In the genomic region with DNA sequence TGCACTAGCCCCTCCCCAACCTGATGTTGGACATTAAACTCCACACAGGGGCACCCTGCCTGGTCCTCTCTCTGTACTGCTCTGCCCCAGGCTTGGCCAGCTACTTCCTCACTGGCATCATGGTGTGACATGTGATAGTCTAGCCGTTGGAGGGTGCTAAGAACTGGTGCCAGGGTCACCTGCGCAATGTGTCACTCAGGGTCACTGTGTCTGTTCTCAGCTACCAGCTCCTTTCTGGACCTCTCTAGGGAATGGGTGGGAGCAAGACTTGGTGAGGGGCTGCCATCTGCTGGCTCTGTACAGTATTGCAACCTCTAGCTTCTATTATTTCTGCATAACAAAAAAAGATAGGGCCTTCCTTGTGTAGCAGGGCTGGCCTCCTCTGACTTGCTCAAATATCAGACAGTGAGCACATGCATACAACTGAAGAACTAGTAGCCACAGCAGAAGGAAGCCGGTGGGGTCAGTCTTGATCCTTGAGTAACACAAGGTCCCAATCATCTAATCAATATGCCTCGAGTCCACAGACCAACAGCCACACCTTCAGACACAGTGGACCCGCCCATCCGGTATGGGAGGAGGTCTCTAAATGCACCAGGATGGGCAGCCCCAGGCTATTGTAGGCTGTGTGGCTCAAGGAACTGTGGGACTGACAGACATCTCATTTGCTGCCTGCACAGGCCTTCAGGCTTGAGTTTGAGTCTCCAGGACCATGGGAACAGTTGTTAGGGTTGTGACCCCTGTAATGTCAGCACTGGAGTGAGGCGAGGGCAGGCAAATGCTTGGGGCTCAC, we compare ENCODE assay signal across 8 mouse cellular contexts. TPM values are rescaled to one million over a fixed set of nuclear protein-coding genes. Genes with fewer than 3 reads are reported as not detected.
DNase-seq lines count a peak whose midpoint lies in the region; ATAC-seq and TF ChIP-seq lines count a peak whose summit lies in the region.

No protein-coding gene starts in this region.

- H3K9ac ChIP-seq in limb, embryonic 12.5 days (replicated peaks) = no peak overlapping the region
- H3K9ac ChIP-seq in midbrain, embryonic 15.5 days = no peak overlapping the region

- H3K27me3 ChIP-seq in kidney, adult 2 months (replicated peaks; ENCODE audit: control insufficient read depth, insufficient read depth, low read length) = no peaks in the 10 kb centered on the region
- no peaks in the 10 kb centered on the region for H3K27me3 ChIP-seq in limb, embryonic 12.5 days
- no peaks in the 10 kb centered on the region for H3K27me3 ChIP-seq in midbrain, embryonic 15.5 days (replicated peaks)

- peak; percentile 86 for TF ChIP-seq CTCF in kidney, adult 2 months (conservative IDR thresholded peaks at IDR 0.05; ENCODE audit: insufficient read depth, insufficient read length, low read depth, low read length)

- H3K4me1 ChIP-seq in kidney, adult 2 months (ENCODE audit: control insufficient read depth, insufficient read depth, low read length) = no peaks in the 10 kb centered on the region
- no peaks in the 10 kb centered on the region for H3K4me1 ChIP-seq in limb, embryonic 12.5 days (replicated peaks)
- no peaks in the 10 kb centered on the region for H3K4me1 ChIP-seq in midbrain, embryonic 15.5 days

- no peak overlapping the region for H3K27ac ChIP-seq in kidney, adult 2 months (ENCODE audit: insufficient read depth, low read depth, low read length)
- H3K27ac ChIP-seq in limb, embryonic 12.5 days = no peak overlapping the region
- no peak overlapping the region for H3K27ac ChIP-seq in midbrain, embryonic 15.5 days

- no peaks in the 10 kb centered on the region for H3K9me3 ChIP-seq in limb, embryonic 12.5 days
- H3K9me3 ChIP-seq in midbrain, embryonic 15.5 days = no peaks in the 10 kb centered on the region

- no peak overlapping the region for H3K4me3 ChIP-seq in kidney, adult 2 months (ENCODE audit: insufficient read depth, low read depth, low read length)
- no peak overlapping the region for H3K4me3 ChIP-seq in limb, embryonic 12.5 days (replicated peaks)
- H3K4me3 ChIP-seq in midbrain, embryonic 15.5 days = no peak overlapping the region

- ATAC-seq in limb, embryonic 12.5 days (ENCODE audit: insufficient number of reproducible peaks, insufficient read depth, low FRiP score, low TSS enrichment, low read depth) = 0 out of 2 replicates have a peak, but pooled peaks have one; percentile 14
- ATAC-seq in midbrain, embryonic 15.5 days (replicated peaks) = peak; percentile 45

- peak; percentile 72 for DNase-seq in 416B (ENCODE audit: low read depth)
- peak; percentile 73 for DNase-seq in adrenal gland, adult 2 months
- peak; percentile 46 for DNase-seq in embryo, embryonic 11.5 days (ENCODE audit: low read depth, low spot score)
- peak; percentile 64 to 85 for DNase-seq in heart, adult 18-20 months
- DNase-seq in kidney, adult 2 months = peak; percentile 76
- peak; percentile 67 to 79 for DNase-seq in spleen, postnatal 10 days (ENCODE audit: low spot score in 2 of 2)

- no peak for TF ChIP-seq POLR2A in kidney, adult 2 months (IDR thresholded peaks at IDR 0.05; ENCODE audit: low read depth, low read length)

- WGBS in kidney, adult 2 months = 66% methylated on average over 7 of the region's 7 CpGs
- WGBS in limb, embryonic 12.5 days = 83% methylated on average over 7 of the region's 7 CpGs
- WGBS in midbrain, embryonic 15.5 days = 78% methylated on average over 7 of the region's 7 CpGs

- H3K4me2 ChIP-seq in limb, embryonic 12.5 days = no peak overlapping the region
- H3K4me2 ChIP-seq in midbrain, embryonic 15.5 days = no peak overlapping the region

- H3K36me3 ChIP-seq in kidney, adult 2 months (ENCODE audit: control insufficient read depth, insufficient read depth, low read length) = no peaks in the 10 kb centered on the region
- H3K36me3 ChIP-seq in limb, embryonic 12.5 days = peaks cover 62% of the 10 kb centered on the region
- peaks cover 47% of the 10 kb centered on the region for H3K36me3 ChIP-seq in midbrain, embryonic 15.5 days (replicated peaks)

RNA-seq across cellular contexts. Expression of a gene that starts 12.5 kb away (rescaled TPM):
- 10 to 100 TPM; 40.5 to 77.9 TPM for total RNA-seq in adrenal gland, adult 2 months (2021)
- polyA plus RNA-seq in adrenal gland, adult 2 months (2012; rRNA removed) = 75.0 and 95.7 TPM in 2 replicates
- total RNA-seq in heart, adult 18-20 months (2021) = 10 to 100 TPM; 12.8 to 14.8 TPM
- polyA plus RNA-seq in kidney, adult 2 months (2012; rRNA removed) = 22.2 and 26.1 TPM in 2 replicates
- 68.1 and 68.3 TPM in 2 replicates for polyA plus RNA-seq in limb, embryonic 12.5 days (2016; fragmentation: Nextera tagmentation; extraction: Ambion mirVana)
- polyA plus RNA-seq in midbrain, embryonic 15.5 days (2015; fragmentation: Nextera tagmentation; extraction: Ambion mirVana) = 48.8 and 52.2 TPM in 2 replicates

RNA-seq across cellular contexts. Expression of a gene that starts 16.3 kb away (rescaled TPM):
- total RNA-seq in adrenal gland, adult 2 months (2021) = under 1 TPM; 0.59 to 0.86 TPM
- 0.39 and 0.89 TPM in 2 replicates for polyA plus RNA-seq in adrenal gland, adult 2 months (2012; rRNA removed)
- under 1 TPM; 0.31 to 0.74 TPM for total RNA-seq in heart, adult 18-20 months (2021)
- polyA plus RNA-seq in kidney, adult 2 months (2012; rRNA removed) = 0.20 and 0.52 TPM in 2 replicates
- 0.45 and 0.61 TPM in 2 replicates for polyA plus RNA-seq in limb, embryonic 12.5 days (2016; fragmentation: Nextera tagmentation; extraction: Ambion mirVana)
- polyA plus RNA-seq in midbrain, embryonic 15.5 days (2015; fragmentation: Nextera tagmentation; extraction: Ambion mirVana) = 0.36 and 0.48 TPM in 2 replicates

RNA-seq across cellular contexts. Expression of a gene that starts 22.4 kb away (rescaled TPM):
- total RNA-seq in adrenal gland, adult 2 months (2021) = 100 to 1,000 TPM; 198 to 288 TPM
- 495 and 554 TPM in 2 replicates for polyA plus RNA-seq in adrenal gland, adult 2 months (2012; rRNA removed)
- total RNA-seq in heart, adult 18-20 months (2021) = 100 to 1,000 TPM in 1 of 2 experiments, 10 to 100 TPM in 1; 99.5 to 102 TPM
- 183 and 212 TPM in 2 replicates for polyA plus RNA-seq in kidney, adult 2 months (2012; rRNA removed)
- 225 and 235 TPM in 2 replicates for polyA plus RNA-seq in limb, embryonic 12.5 days (2016; fragmentation: Nextera tagmentation; extraction: Ambion mirVana)
- polyA plus RNA-seq in midbrain, embryonic 15.5 days (2015; fragmentation: Nextera tagmentation; extraction: Ambion mirVana) = 353 and 376 TPM in 2 replicates

RNA-seq across cellular contexts. Expression of a gene that starts 23.4 kb away (rescaled TPM):
- 100 to 1,000 TPM; 157 to 185 TPM for total RNA-seq in adrenal gland, adult 2 months (2021)
- polyA plus RNA-seq in adrenal gland, adult 2 months (2012; rRNA removed) = 787 and 873 TPM in 2 replicates
- total RNA-seq in heart, adult 18-20 months (2021) = 100 to 1,000 TPM; 118 to 132 TPM
- polyA plus RNA-seq in kidney, adult 2 months (2012; rRNA removed) = 173 and 180 TPM in 2 replicates
- 220 and 229 TPM in 2 replicates for polyA plus RNA-seq in limb, embryonic 12.5 days (2016; fragmentation: Nextera tagmentation; extraction: Ambion mirVana)
- 258 and 270 TPM in 2 replicates for polyA plus RNA-seq in midbrain, embryonic 15.5 days (2015; fragmentation: Nextera tagmentation; extraction: Ambion mirVana)

RNA-seq across cellular contexts. Expression of a gene that starts 45.1 kb away (rescaled TPM):
- 10 to 100 TPM; 50.9 to 53.0 TPM for total RNA-seq in adrenal gland, adult 2 months (2021)
- 121 and 154 TPM in 2 replicates for polyA plus RNA-seq in adrenal gland, adult 2 months (2012; rRNA removed)
- 10 to 100 TPM; 12.8 to 14.2 TPM for total RNA-seq in heart, adult 18-20 months (2021)
- 37.5 and 39.6 TPM in 2 replicates for polyA plus RNA-seq in kidney, adult 2 months (2012; rRNA removed)
- 17.0 and 17.6 TPM in 2 replicates for polyA plus RNA-seq in limb, embryonic 12.5 days (2016; fragmentation: Nextera tagmentation; extraction: Ambion mirVana)
- 57.2 and 58.0 TPM in 2 replicates for polyA plus RNA-seq in midbrain, embryonic 15.5 days (2015; fragmentation: Nextera tagmentation; extraction: Ambion mirVana)
